Mouse (Mus musculus): ENCODE results near the gene Nrm. TPM values are rescaled to one million over a fixed set of nuclear protein-coding genes. Genes with fewer than 3 reads are reported as not detected.

Nrm gene
- 1 to 10 TPM; 1.7 to 1.8 TPM for total RNA-seq (2021)
- long read RNA-seq, experiment 1, partial matches to known transcripts = 0 of 1 reads
- long read RNA-seq, experiment 1, other reads (novel, unspliced or antisense) = 0 of 1 reads
- long read RNA-seq, experiment 2 = 0 reads

GRCm38 (mm10) chr17:35861198-35861857 is at the start of gene Nrm:
Nrm (plus strand) TSS chr17:35861318.
- Histone ChIP-seq H3K27ac (peak within 1 kb of the TSS; percentile 79), H3K4me3 (peak within 1 kb of the TSS; percentile 70)
- TF ChIP-seq CTCF (conservative IDR thresholded peaks at IDR 0.05) = peak; percentile 59
- peak; percentile 82 to 88 for DNase-seq (ENCODE audit: low spot score in 2 of 2)

- DNase-seq (ENCODE audit: low spot score in 2 of 2) = no peak
- Histone ChIP-seq H3K27ac (peak overlapping the region; percentile 59; the same call in 1 of the 2 replicates), H3K4me3 (no peak overlapping the region)
- no peak for TF ChIP-seq CTCF (conservative IDR thresholded peaks at IDR 0.05)
Observed at GRCm38 (mm10) chr17:35812307-35812706, 48.8 kb upstream of the Nrm start.

GRCm38 (mm10) chr17:35812736-35813135 is 48.4 kb upstream of the Nrm start:
- H3K27ac ChIP-seq = peak overlapping the region; percentile 59; the same call in 1 of the 2 replicates
- TF ChIP-seq CTCF (conservative IDR thresholded peaks at IDR 0.05) = no peak

GRCm38 (mm10) chr17:35813245-35813647 is 47.9 kb upstream of the Nrm start:
- TF ChIP-seq CTCF (conservative IDR thresholded peaks at IDR 0.05) = no peak
- Histone ChIP-seq H3K27ac (peak overlapping the region; percentile 59), H3K4me3 (no peak overlapping the region)
- no peak for DNase-seq (ENCODE audit: low spot score in 2 of 2)

More at GRCm38 (mm10) chr17:35812736-35813135, 48.4 kb upstream of the Nrm start:
- no peak overlapping the region for H3K4me3 ChIP-seq
- DNase-seq (ENCODE audit: low spot score in 2 of 2) = no peak

- no peak for TF ChIP-seq CTCF (conservative IDR thresholded peaks at IDR 0.05)
- peak overlapping the region; percentile 59 for H3K27ac ChIP-seq
- H3K4me3 ChIP-seq = no peak overlapping the region
- DNase-seq (ENCODE audit: low spot score in 2 of 2) = no peak
Observed at GRCm38 (mm10) chr17:35813653-35814052, 47.5 kb upstream of the Nrm start.

GRCm38 (mm10) chr17:35814678-35815077 is 46.4 kb upstream of the Nrm start:
- Histone ChIP-seq H3K4me3 (no peak overlapping the region), H3K27ac (no peak overlapping the region)
- DNase-seq (ENCODE audit: low spot score in 2 of 2) = no peak
- TF ChIP-seq CTCF (conservative IDR thresholded peaks at IDR 0.05) = no peak

GRCm38 (mm10) chr17:35815836-35816235 is 45.3 kb upstream of the Nrm start:
- no peak overlapping the region for H3K27ac ChIP-seq
- H3K4me3 ChIP-seq = no peak overlapping the region
- DNase-seq (ENCODE audit: low spot score in 2 of 2) = no peak
- TF ChIP-seq CTCF (conservative IDR thresholded peaks at IDR 0.05) = no peak

- H3K4me3 ChIP-seq = no peak overlapping the region
- H3K27ac ChIP-seq = no peak overlapping the region
- no peak for DNase-seq (ENCODE audit: low spot score in 2 of 2)
- TF ChIP-seq CTCF (conservative IDR thresholded peaks at IDR 0.05) = no peak
Observed at GRCm38 (mm10) chr17:35816686-35817085, 44.4 kb upstream of the Nrm start.

- DNase-seq (ENCODE audit: low spot score in 2 of 2) = no peak
- TF ChIP-seq CTCF (conservative IDR thresholded peaks at IDR 0.05) = no peak
- Histone ChIP-seq H3K4me3 (no peak overlapping the region), H3K27ac (no peak overlapping the region)
Observed at GRCm38 (mm10) chr17:35817226-35817625, 43.9 kb upstream of the Nrm start.

- no peak for DNase-seq (ENCODE audit: low spot score in 2 of 2)
- Histone ChIP-seq H3K27ac (no peak overlapping the region), H3K4me3 (no peak overlapping the region)
- TF ChIP-seq CTCF (conservative IDR thresholded peaks at IDR 0.05) = no peak
Observed at GRCm38 (mm10) chr17:35820111-35820510, 41.0 kb upstream of the Nrm start.

GRCm38 (mm10) chr17:35821439-35822430 is 39.4 kb upstream of the Nrm start, which contains the start of gene Ier3:
Ier3 (plus strand) TSS chr17:35821684.
- peak in 1 of 2 experiments; percentile 53 for DNase-seq (ENCODE audit: low spot score in 2 of 2)
- Histone ChIP-seq H3K4me3 (peak within 1 kb of the TSS; percentile 92), H3K27ac (peak within 1 kb of the TSS; percentile 91)
- TF ChIP-seq CTCF (conservative IDR thresholded peaks at IDR 0.05) = no peak

GRCm38 (mm10) chr17:35822564-35822963 is 38.6 kb upstream of the Nrm start:
- Histone ChIP-seq H3K27ac (peak overlapping the region; percentile 91), H3K4me3 (peak overlapping the region; percentile 92)
- TF ChIP-seq CTCF (conservative IDR thresholded peaks at IDR 0.05) = no peak
- DNase-seq (ENCODE audit: low spot score in 2 of 2) = no peak

All from layer of hippocampus, adult 2 months (tissue).